Mouse (Mus musculus): ENCODE measurements around the gene Iffo1.

The Iffo1 gene

DNA sequence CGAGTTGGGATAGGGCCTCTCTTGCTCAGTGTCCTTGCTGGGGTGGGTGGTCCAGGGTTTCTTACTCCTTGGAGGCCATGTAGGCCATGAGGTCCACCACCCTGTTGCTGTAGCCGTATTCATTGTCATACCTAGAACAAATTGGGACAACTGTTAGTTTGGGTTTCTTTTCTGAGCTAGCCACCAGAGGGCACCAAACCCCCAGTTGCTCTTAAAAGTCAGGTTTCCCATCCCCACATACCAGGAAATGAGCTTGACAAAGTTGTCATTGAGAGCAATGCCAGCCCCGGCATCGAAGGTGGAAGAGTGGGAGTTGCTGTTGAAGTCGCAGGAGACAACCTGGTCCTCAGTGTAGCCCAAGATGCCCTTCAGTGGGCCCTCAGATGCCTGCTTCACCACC is 16.9 kb downstream of the Iffo1 start:
- DNase-seq (ENCODE audit: low read depth), result peak; percentile 91

DNA sequence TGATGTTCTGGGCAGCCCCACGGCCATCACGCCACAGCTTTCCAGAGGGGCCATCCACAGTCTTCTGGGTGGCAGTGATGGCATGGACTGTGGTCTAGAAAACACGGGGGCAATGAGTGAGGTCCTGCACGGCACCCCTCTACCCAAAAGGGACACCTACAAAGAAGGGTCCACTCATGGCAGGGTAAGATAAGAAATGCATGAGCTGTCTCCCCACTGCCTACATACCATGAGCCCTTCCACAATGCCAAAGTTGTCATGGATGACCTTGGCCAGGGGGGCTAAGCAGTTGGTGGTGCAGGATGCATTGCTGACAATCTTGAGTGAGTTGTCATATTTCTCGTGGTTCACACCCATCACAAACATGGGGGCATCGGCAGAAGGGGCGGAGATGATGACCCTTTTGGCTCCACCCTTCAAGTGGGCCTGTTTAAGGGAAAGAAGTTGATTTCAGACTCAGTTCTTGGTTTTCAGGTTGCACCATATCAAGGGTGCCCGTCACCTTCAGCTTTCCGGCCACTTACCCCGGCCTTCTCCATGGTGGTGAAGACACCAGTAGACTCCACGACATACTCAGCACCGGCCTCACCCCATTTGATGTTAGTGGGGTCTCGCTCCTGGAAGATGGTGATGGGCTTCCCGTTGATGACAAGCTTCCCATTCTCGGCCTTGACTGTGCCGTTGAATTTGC is 17.7 kb downstream of the Iffo1 start:
- peak; percentile 31 for DNase-seq (ENCODE audit: low read depth)

DNA sequence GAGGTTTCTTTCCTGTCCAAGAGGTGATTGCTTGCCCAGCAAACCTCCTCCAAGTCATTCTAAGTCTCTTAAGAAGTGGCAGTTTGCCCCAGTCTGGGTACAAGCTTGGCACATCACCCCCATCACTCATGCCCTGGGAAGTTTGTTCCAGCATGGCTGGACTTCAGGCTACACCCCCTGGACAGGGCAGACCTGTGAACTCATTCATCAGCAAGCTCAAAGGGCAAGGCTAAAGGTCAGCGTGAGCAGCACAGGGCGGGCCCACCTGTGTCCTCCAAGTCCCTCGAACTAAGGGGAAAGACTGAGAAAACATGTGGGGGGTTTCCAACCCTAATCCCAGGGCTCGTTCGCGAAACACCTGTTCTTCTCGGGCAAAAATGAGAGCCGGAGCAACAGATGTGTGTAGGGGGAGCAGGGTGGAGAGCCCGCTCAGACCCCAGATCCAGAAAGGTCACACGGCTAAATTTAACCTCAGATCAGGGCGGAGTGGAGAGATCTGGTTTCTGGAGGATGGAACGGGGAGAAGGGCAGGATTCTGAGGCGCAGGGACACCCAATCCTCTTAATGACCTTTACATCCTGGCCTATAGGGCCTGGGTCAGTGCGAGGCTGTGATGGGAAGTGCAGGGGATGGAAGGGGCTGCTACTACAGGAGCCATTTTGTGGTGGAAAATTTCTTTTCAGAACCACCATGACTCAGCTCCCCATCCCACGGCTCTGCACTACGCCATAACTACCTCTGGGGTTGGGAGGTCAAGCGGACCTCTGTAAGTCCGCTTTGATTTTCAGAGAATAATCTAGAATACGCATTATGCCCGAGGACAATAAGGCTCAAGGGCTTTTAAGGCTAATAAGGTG is 19.0 kb downstream of the Iffo1 start:
- peak; percentile 32 for DNase-seq (ENCODE audit: low read depth)

DNA sequence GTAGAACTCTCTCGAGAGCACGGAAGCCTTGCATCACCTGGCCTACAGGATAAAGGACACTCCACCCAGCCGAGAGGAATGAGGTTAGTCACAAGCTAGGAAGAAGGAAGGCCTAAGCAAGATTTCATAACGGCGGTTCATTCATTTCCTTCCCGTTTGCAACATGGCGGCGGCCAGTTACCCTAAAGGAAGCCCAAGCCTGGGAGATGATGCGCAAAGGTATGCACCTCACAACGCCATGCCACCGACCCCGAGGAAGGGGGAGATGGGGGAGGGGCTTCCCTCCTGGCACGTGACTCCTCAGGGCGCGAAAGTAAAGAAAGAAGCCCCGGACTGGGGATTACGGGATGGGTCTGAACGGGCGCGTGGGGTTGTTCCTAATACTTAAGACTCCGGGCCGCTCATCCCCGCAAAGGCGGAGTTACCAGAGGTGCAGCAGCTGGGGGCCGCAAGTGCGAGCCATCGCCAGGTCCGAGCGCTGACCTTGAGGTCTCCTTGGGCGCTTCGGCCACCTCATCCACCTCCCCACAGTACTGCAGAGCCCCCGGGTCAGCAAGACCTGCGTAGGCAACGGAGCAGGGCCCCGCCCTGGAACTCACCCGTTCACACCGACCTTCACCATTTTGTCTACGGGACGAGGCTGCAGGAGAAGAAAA is 19.8 kb downstream of the Iffo1 start:
- peak; percentile 80 for DNase-seq (ENCODE audit: low read depth)

DNA sequence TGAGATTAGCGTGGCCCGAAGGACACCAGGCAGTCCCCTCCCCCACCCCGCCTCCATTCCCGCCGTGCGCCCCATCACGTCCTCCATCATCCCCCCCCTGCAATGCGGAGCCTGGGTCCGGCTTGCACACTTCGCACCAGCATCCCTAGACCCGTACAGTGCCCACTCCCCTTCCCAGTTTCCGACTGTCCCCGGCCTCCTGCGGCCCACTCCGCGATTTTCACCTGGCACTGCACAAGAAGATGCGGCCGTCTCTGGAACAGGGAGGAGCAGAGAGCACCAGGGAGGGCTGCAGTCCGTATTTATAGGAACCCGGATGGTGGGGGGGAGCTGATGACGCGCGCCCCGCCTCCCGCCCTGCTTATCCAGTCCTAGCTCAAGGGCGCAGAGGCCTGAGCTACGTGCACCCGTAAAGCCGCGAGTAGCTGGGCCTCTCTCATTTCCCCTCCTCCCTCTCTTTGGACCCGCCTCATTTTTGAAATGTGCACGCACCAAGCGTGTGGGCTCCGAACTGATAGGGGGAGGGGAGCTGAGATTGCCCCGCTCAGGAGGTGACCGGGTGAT is 20.4 kb downstream of the Iffo1 start:
- peak; percentile 97 for DNase-seq (ENCODE audit: low read depth)

DNA sequence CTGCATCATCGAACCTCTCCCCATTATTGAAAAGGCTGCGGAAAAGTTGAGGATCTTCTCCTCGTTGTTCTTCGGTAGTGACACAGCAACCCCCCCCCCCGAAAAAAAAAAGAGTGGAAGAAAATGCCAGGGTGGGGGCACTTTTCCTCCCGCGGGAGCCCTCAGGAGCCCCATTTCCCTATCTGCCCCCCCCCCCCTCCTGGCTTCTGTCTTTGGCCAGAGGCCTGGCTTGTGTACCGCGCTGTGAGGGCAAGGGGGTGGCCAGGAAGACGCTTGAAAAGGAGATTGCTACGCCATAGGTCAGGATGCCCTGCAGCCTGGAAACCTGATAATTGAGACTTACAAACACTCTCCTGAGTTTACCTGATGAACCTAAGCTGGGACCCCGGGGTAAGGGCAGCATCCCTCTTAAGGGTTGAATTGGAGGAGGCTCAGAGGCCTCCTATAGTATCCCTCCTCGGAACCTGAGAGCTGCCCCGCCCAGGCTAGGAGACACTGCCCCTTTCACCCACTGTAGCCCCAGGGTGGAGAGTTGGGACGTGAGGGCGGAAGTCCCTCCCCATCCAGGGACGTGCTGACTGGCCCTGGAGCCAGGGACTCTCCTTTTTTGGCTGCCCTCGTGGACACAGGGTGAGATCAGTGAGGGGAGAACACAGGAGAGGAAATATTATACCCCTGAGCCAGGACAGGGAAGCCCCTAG is 21.2 kb downstream of the Iffo1 start, which contains the start of gene Gapdh:
TSS of gene Gapdh (minus strand) at position 417 of the 701 bp plus-strand sequence.
- DNase-seq (ENCODE audit: low read depth), result peak; percentile 42

DNA sequence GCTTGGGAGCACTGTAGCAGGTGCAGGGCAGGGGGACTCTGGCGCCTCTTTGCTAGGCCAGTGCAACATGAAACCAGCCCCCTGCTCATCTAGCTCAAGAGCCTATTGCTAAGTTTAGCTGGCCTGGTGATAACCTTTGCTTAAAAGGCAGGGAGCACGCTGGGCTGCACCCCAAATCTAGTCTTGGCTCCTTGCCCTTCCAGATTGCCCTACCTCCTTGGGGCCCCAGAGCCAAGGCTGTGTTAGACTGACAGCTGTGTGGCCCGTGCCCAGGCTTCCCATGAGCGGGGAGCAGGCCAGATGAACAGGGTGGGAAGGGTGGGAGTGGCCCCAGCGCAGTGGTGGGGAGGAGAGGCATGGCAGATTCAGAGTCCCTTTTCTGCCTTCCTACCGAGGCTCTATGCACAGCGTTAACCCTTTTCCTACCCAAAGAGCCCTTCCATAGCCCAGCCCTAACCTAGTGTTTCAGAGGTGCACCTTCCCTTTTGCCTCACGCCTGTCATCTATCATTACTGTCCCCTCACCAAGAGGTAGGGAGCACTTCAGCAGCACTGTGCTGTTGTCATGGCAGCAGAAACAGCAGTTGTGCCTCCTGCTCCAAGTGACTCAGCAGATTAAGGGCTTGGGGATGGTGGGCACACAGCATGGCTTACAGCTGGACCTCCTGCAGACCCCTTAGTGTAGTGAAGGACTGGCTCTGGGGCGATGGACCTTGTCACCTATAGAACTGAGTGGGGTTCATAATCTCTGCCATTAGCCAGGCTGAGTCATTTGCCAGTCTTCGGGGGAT is 22.0 kb downstream of the Iffo1 start:
- no peak for DNase-seq (ENCODE audit: low read depth)

DNA sequence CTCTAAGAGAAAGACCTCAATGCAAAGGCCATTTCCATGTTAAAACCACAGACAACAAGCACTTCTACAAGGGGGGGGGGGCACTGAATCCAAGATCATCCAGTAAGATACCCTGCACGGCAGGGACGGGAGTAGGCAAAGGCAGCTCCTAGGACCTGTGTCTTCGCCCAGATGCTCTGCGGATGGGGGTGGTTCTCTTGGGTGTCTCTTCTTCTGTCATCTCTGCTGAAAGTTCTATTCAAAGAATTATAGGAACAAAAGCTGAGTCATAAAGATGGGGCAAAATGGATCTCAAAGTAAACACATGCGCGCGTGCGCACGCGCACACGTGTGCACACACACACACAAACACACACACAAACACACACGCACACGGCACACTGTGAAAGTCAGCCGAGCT is 23.0 kb downstream of the Iffo1 start:
- no peak for DNase-seq (ENCODE audit: low read depth)

DNA sequence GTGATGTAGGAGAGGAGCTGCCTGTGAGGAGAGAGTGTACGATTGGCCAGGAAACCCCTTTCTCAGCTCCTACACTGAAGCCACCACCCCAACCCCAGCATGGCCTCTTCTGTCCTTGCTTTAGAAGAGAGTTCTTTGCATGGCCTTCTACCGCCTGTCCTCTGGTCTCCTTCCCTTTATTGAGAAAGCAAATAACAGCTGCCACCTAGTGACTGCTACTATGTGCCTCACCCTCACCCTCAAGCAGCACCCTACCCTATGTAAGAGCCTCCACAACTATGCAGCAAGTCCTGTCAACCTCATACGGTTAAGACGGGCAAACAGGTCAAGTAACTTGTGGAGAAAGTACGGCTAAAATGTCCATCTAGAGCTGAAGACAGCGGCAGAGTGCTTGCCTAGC is 25.2 kb downstream of the Iffo1 start:
- no peak for DNase-seq (ENCODE audit: low read depth)

DNA sequence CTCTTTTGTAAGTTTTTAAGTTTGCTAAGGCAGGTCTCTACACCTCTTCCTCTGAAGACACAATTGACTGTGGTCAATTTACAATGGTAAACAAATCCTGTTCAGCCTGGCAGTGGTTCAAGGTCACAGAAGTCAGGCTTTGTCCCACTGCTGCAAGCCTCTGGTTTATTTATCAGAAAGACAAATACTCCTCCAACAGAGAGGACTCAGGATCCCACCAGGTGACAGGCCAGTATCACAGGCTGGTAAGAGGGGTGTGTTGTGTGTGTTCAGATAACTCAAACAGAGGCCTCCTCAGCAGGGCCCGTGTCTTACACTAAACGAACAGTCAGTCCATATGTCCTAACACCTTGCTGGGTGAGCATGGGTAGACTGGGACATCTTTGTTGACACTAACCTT is 27.4 kb downstream of the Iffo1 start:
- DNase-seq (ENCODE audit: low read depth), result no peak

DNA sequence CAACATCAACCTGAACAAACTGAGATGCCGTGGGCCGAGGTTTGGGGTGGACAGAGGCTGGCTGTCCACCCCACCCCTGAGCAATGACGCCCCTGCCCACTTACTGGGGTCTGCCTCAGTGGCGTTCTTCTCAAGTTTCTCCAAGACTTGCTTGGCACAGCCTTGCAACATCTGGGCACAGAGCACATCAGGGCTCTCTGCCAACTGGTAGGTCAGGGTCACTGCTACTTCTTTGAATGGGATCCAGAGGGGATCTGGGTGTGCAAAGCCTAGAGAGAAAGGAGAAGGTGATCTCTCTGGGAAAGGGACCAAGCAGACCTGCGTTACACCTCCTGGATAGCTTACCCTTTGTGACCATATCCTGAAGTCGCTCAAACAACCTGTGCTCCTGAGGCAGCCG is 28.2 kb downstream of the Iffo1 start:
- DNase-seq (ENCODE audit: low read depth), result no peak

DNA sequence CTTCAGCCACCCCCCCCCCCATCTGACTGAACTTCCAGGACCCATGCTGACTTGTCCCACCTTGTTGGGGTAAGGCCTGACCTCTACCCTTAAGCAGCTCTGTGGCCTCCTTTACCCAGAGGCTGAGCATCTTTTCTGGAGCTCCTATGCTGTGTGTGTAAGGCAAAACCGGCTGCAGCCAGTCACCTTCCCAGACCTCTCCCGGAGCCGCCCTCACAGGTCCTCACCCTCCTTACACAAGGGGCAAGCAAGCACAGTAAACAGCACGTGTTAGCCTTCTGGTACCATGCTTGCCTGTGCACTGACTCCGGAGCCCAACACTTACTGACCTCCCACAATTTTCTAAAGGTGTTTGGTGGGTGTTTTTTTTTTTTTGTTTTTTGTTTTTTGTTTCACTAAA is 30.4 kb downstream of the Iffo1 start:
- DNase-seq (ENCODE audit: low read depth), result no peak

DNA sequence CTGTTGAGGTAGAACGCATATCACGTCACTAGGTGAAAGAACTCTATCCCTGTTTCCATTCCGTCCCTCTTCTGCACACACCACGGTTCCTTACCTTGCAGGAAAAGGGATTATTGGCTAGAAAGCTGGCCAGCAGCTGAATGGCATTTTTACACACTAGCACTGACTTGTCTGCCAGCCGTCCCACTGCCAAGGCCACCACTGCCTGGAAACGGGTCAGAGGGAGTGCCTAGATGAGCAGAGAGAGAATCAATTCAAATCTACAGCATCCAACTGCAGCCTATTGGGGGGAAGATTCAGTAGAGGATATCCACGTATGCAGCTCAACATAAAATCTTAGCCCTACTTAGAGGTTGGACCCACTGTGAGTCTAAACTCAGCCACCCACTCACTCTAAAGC is 34.6 kb downstream of the Iffo1 start:
- DNase-seq (ENCODE audit: low read depth), result no peak

DNA sequence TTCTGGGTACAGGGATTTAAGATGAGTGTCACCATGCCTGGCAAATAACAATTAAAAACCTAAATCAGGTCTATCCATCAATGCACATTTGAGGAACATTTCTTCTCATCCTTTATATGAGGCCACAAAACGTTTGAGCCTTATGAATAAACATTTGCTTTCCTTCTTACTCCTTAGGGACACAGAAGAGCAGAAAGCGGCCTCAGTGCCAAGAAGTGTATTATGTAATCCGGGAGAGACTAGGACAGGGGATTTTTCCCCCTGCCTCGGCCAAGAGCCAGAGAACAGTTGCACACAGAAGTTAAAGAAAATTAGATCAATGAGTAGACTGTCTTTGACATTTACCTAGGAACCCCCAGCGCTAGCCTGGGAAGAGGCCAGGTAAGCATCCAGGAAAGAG is 37.1 kb downstream of the Iffo1 start:
- no peak for DNase-seq (ENCODE audit: low read depth)

DNA sequence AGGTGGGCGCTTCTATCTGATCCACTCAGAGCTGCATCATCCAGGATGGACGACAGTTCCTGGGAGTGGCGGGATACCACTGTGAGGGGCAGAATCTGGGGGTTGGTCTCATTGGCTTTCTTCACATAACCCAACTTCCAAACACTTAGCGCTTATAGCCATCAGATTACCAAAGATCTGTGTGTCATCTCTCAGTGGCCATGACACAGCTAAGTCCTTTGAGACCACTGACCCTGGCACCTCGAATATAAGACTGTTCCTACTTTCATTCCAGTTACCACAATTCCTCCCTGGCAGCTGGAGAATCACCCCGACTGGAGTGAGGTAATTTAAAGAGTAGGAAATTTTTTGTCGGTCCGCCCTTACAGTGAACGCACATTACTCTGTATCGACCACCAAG is 41.2 kb downstream of the Iffo1 start:
- DNase-seq (ENCODE audit: low read depth), result no peak

DNA sequence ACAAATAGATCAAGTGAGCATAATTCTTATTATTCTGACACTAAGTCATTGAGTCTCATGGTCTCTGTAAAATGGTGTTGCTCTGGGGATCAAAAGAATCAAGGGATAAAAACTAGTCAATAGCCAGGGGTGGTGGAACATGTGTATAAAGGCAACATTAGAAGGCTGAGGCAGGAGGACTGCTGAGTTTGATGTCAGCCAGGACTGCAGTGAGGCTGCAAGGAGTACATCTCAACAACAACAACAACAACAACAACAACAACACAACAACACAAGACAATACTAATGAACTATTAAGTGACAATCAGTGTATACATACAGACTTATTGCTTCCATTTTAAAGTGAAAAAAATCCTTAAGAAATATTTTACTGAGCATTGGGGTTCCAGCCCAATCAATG is 45.8 kb downstream of the Iffo1 start:
- no peak for DNase-seq (ENCODE audit: low read depth)

DNA sequence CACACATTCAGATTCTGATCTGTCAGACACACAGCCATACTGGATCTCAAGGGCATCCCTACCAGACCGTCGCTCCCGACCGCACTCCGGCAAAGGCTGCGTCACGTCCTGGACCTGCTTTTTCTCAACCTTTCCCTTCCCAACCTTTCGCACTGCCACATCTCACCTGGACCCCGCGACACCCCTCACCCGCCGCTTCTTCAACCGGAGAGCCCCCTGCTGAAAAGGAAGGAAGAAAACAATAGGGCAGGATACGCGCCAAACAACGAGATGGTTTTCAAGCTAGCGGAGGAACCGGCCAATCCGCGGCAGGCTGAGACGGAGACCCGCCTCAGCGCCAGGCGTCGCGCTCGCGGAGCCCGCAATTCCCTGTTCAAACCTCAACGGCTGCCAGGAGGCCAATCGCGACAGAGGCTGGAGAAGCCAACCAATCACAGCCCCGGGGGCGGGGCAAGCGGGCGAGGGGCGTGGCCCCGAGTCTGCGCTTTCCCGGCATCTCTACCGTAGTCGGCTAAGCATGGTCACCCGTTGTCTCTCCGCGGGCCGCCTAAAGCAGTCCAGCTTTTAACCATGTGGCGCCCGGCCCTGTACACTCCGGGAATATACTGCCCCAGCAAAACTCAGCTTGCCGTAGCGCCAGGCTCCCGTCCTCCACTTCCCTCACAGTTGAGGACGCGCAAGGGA is 46.4 kb downstream of the Iffo1 start, which contains the start of the genes Ncapd2 and Mrpl51:
TSS of gene Ncapd2 (minus strand) at position 370 of the 684 bp plus-strand sequence.
TSS of gene Mrpl51 (plus strand) at position 470 of the 684 bp plus-strand sequence.
- DNase-seq (ENCODE audit: low read depth), result peak; percentile 99

DNA sequence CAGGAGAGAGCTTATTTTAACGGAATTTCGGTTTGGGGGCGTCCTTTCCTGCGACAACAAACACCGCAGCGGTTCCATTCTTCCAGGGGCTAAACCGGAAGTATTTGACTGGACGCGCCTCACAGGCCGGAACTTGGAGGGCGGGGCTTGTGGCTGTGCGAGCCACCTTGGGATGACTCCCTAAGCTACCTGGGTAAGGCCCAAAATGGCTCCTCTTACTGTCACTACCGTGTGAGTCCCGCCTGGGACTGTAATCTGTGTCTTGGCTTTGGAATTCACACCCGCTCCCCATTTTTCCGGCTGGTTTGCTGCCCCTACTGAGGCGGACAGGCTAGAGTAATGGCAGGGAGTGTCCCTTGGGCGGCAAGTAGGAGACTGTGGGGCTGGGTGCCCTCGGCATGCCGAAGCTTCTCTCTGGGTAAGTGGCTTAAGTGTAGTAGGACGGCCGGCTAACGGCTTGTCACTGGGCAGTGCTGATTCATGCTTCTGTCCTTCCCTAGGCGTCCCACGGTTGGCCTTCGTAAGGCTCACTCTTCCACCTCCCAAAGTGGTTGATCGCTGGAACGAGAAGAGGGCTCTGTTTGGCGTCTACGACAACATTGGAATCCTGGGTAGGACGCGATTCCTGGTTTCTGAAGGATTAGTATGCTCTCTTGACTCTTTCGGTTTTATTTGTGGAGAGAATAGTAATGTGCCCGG is 47.1 kb downstream of the Iffo1 start:
- peak; percentile 89 for DNase-seq (ENCODE audit: low read depth)

DNA sequence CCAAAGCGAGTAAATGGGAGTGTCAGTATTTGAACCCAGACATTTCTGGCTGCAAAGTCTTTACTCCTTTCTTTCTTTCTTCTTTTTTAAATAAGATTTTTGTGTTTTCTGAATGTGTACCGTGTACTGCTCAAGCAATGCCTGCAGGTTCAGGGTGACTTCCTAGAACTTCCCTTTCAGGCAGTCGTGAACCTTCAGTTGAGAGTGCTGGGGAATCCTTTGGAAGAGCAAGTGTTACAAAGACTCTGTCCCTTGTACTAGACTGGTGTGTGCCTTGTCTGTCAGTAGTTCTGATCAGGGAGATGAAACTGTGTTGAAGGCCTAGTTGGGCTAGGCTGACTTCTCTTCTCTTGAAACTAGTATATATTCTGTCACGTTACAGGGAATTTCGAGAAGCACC is 47.8 kb downstream of the Iffo1 start:
- no peak for DNase-seq (ENCODE audit: low read depth)

DNA sequence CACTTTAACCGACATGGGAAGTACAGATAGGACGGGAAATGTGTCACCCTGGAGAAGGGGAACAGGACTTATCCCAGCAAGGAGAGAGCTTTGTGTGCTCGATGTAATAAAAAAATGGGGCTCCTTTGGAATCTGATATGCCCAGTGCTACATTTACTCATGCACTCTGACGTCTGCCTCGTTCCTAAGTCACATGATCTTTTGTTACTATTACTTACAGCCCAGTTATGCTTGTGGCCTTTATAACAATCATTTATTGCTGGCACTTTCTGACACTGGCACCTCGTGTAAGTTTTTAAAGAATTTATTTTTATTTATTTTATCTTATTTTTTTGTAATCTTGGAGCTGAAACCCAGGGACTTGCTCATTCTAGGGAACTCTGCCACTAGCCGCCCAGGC is 48.3 kb downstream of the Iffo1 start:
- DNase-seq (ENCODE audit: low read depth), result no peak

All from naive thymus-derived CD4-positive, alpha-beta T cell, adult 2 months (primary cell).